Mouse (Mus musculus) adrenal gland (tissue): ENCODE measurements around the gene Smg5.

ENCODE experiments used
- intact Hi-C: fragments of 180-260 bp; cut with DNase I; formaldehyde crosslinking; loops from one replicate; pipeline ENCODE4 v1.15.1; 2025

Smg5 gene

DNA sequence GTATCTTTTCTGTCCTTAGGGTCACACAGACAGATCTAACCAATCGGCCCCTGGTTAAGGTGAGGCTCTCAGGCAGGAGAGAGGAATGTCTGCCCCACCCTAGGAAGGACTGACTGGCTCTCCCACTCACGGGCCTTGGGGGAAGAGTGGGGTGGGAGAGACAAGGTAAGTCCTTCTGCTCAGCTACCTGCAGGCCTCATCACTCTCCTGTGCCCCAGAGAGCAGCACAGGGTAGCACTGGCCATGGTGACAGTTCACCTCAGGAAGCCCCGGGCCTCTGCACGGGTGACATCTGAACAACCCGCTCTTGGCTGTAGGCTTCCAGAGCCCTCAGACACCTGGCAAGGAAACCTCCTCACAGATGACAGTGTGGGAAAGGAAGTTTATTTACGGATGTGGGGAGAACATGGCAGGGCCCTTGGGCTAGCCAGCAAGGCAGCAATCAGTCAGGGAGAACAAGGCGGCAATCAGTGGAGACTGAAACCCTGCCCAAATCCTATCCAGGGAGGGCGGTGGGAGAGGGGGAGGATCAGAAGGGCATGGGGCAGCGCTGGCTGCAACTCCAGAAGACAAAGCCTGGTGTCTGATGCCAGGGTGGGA lies 57.8 kb downstream of the Smg5 start:
- intact Hi-C loops: no loop called here

DNA sequence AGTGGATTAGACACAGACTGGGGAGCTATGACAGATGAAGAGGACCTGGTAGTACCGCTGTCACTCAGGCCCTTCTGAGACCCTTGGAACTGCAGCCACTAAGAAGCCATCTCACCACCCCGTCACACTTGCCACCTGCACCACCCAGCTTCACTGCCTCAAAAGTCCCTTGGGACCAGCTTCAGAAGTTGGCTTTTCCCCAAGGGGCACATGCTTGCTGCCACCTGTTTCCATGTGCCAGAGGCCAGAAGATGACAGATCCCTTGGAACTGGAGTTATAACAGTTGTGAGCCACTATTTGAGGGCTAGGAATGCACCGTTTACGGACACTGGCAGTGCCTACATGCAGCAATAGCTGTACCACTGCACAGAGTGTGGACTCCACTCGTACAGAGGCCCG lies 59.2 kb downstream of the Smg5 start:
- intact Hi-C loops: no loop called here

DNA sequence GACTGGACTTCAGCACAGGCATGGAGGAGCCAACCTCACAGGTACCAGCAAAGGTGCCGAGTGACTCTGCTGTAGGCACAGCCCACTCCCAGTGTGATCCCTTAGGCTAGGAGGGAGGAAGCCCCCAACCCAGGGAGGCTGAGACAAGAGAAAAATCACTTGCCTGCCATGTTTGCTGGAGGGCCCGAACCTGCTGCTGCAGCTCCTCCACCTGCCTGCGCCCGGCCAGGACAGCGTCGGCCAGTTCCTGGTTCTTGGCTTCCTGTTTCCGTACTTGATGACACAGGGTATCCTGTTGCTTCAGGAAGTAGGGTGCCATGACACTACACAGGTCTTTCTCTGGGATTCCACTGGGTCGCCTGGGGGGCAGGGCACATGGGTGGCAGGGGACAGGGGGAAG lies 59.7 kb downstream of the Smg5 start:
- intact Hi-C loops: no loop called here

DNA sequence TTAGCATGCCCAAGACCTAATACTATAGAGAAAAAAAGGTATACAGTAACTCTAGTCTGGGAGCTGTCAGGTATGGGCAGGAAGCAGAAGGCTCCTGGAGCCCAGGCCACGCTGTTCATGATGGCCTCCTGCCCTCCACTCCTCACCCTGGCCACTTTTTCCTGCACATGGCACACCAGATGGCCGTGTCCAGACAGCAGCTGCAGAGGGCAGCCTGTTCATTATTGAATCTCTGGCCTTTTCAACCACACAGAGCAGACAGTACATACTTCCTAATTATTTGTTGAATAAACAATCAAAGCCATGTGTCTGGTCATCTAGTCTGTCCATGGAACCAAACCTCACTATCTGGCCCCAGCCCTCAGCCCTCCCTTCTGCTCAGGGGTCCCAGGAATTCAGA lies 62.6 kb downstream of the Smg5 start:
- intact Hi-C loops: no loop called here

DNA sequence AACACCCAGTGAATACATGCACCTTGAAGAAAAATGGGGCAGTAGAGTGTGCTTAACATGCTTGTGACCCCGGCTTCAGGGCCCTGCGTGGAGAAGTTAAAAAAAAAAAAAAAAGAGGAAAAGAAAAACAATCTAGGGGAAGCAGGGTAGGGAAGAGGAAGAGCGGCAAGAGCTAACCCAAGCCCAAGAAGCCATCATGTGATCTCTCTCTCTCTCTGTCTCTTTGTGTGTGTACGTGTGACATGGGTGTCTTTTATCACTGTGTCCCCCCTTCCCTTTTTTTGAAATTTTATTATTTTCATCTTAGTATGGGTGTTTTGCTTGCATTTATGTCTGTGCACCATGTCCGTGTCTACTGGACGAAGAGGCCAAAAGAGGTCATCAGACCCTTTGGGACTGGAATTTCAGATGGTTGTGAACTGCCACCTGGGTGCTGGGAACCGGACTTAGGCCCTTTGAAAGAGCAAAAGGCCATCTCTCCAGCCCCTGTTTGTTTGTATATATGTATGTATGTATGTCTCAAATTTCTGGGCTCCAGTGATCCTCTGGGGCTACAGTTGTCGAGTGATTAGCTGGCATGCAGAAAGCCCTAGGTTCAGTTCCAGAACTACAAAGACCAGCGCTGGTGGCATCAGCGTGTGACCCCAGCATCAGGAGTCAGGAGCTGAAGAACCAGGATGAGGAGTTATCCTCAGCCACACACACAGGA lies 67.6 kb downstream of the Smg5 start:
- intact Hi-C loops: no loop called here

DNA sequence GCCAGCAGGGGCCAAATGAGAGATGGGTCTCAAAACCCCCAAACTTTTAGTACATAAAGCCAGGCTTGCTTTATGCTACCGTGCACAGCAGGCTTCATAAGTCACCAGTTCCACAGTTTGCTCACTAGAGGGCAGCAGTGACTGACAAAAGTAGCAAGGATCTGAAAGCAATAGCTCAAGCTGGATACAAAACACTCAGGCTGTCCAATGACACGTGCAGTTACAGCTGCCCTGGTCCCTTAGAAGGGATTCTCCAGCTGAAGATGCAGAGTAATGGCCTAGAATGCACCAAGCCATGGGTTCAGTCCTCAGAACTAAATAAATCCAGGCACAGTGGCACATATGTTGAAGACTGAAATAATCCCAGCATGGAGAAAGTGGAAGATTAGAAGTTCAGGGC lies 71.0 kb downstream of the Smg5 start:
- intact Hi-C loops: loop anchor here (5.0 kb wide), 1 partner anchor 120 kb away; no protein-coding TSS in a partner anchor

DNA sequence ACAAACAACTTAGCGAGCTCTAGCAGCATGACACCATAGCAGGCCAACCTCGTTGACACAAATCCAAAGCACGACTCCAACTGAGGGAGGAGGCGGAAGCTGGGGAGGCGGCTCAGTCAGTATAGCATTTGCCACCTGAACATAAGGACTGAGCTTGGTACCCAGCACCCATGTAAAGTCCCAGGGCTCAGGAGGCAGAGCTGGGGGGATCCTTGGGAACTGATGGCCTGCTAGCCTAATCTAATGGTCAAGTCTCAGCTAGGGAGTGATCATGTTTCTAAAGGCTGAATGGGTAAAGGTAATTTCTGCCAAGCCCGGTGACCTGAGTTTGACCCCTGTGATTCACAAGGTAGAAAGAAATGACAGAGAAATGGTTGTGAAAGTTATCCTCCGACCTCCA lies 71.5 kb downstream of the Smg5 start:
- intact Hi-C loops: loop anchor here (5.0 kb wide), 1 partner anchor 120 kb away; no protein-coding TSS in a partner anchor

DNA sequence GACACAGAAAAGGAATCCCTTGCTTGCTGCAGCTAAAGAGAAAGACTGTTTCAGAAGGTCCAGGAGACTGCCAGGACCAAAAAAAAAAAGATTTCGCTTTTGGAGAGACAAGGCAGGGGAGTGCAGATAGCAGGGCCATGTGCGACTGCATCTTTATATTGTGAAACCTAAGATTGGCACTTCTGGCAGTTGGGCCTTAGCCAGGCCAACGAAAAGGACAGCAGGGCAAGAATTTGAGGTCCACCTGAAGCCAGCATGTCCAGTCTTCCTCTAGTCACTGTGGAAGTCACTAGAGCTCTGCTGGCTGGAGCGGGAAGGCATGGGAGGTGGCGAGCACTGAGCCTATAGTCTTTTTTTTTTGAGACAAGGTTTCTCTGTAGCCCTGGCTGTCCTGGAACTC lies 72.9 kb downstream of the Smg5 start:
- intact Hi-C loops: loop anchor here (1.0 to 5.0 kb wide), 2 partner anchors 58 to 118 kb away; no protein-coding TSS in a partner anchor

DNA sequence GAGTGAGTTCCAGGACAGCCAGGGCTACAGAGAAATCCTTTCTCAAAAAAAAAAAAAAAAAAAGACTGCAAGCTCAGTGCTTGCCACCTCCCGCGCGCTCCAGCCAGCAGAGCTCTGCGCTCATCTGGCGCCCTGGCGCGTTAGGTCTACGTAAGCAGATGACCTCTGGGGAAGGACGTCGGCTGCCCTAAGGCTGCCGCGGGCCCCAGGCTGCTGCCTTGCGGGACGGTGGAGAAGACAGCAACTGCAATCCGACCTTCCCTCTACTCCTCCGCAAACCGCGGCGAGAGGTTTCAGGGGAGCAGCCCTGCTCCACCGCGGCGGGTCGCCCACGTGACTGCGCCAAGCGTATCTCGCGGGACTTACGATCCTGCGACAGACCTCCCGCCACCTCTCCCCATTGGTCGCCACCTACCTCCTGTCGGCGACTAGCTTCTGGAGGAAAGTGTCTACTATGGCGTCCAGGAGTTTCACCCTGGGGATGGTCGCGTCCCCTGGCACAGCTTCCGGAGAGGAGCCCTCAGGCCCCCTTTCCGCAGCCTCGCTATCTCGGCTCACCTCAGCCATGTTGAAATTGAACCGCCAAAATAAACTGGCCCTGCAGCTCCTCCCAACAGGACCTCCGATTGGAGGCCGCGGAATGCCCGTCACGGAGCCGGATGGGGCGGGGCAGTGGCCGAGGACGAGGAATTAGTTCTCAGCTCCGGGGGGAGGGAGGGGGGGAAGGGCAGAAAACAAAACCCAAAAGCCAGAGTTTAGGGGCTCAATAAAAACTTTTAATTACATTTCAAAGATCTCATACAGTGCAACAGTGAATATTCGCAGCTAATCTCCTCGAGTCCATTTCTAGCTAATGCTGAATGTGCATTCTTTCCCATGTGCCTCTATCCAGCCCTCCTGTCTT lies 73.9 kb downstream of the Smg5 start, which contains the start of gene Pmf1:
Gene Pmf1, minus strand, starts transcription at position 591 of the 904 bp plus-strand sequence.
- intact Hi-C loops: loop anchor here (1.0 to 5.0 kb wide), 2 partner anchors 57 to 117 kb away; no protein-coding TSS in a partner anchor

DNA sequence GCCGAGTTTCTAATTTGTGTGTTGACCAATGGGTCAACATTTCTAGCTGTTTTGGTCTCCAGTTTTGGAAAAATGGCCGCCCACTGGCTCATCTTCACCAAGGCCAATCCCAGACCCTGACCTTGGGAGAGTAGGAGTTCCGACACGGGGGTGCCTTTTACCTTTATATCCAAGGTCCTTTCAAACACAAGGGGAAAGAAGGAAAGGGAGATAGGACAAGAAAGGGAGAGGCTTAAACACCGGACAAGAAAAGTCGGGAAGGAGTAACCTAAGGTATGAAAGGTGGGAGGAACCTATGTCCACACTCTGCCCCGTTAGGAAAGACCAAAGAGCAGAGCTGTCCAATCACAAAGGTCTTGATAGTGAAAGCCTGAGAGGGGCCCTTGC lies 74.6 kb downstream of the Smg5 start:
- intact Hi-C loops: no loop called here

DNA sequence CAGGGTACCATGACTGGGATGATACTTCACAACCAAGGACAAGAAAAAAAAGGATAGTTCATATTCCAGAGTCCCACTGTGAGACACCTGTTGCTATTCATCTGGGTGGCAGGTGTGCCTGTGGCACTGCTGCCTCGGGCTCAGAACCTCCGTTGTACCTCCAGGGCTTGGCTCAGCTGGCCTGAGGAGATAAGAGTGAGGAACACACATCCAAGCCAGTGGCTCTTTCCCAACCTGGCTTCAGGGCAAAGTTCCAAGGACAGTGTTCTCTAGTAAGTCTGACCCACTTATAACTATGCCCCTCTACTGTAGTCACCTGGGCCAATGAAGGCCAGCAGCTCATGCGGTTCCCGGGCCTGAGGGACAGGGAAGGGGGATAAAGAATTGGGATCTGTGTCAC lies 75.6 kb downstream of the Smg5 start:
- intact Hi-C loops: no loop called here
